Mouse (Mus musculus) hindbrain, postnatal 0 days (tissue): Measurements from ENCODE around the gene Gm2663. TPM values are rescaled to one million over a fixed set of nuclear protein-coding genes. Genes with fewer than 3 reads are reported as not detected.
"Not testable (repeated sequence)": the region's sequence is repeated elsewhere in the genome, so short reads cannot be mapped to it uniquely, and the experiment has no call there.

Source experiments
- ATAC-seq: fragments of 200-750 bp; cut with Nextera tagmentation; 2 replicates; pipeline ENCODE4 v1.8.0; 2017; ENCODE audit warnings: mild to moderate bottlenecking, moderate TSS enrichment, moderate library complexity
- DNase-seq: peaks from one replicate; pipeline ENCODE4 v3.0.0-alpha.2; 2015; ENCODE audit warnings: low spot score
- H3K27ac ChIP-seq: fragments of 300-500 bp; sonication (generic); 2 replicates; pipeline ENCODE4 v1.5.1; 2014; ENCODE audit warnings: mild to moderate bottlenecking
- H3K27me3 ChIP-seq: fragments of 300-500 bp; sonication (generic); 2 replicates; pipeline ENCODE4 v1.6.1; 2014; ENCODE audit warnings: low read length, mixed read lengths; ENCODE audit not compliant: insufficient read depth
- H3K36me3 ChIP-seq: fragments of 300-500 bp; sonication (generic); 2 replicates; pipeline ENCODE4 v1.6.1; 2014; ENCODE audit warnings: low read length, mixed read lengths; ENCODE audit not compliant: insufficient read depth
- H3K4me1 ChIP-seq: fragments of 300-500 bp; sonication (generic); 2 replicates; pipeline ENCODE4 v1.6.1; 2014; ENCODE audit warnings: antibody characterized with exemption, low read length, mixed read lengths; ENCODE audit not compliant: insufficient read depth
- H3K4me2 ChIP-seq: fragments of 300-500 bp; sonication (generic); 2 replicates; pipeline ENCODE4 v1.6.1; 2014; ENCODE audit warnings: low read depth, mild to moderate bottlenecking, low read length, moderate library complexity, mixed read lengths
- H3K4me3 ChIP-seq: fragments of 300-500 bp; sonication (generic); 2 replicates; pipeline ENCODE4 v1.5.1; 2014; ENCODE audit warnings: low read length
- H3K9ac ChIP-seq: fragments of 300-500 bp; sonication (generic); replicated peaks from 2 replicates; pipeline ENCODE4 v1.6.1; 2014; ENCODE audit warnings: mild to moderate bottlenecking, low read length, moderate library complexity, mixed read lengths
- H3K9me3 ChIP-seq: fragments of 300-500 bp; sonication (generic); 2 replicates; pipeline ENCODE4 v1.6.1; 2016; ENCODE audit warnings: low read length, mixed read lengths
- CTCF ChIP-seq: IDR thresholded peaks from 2 replicates; pipeline ENCODE4 v1.5.1; 2016; ENCODE audit warnings: antibody characterized with exemption, control low read depth, low read depth
- WGBS: fragments of 180-500 bp; shearing (Covaris S2); extraction: QIAGEN DNeasy Blood & Tissue Kit; methylation state at CpG from one replicate; pipeline ENCODE4 v1.1.7; 2014; 5-methylcytosine and 5-hydroxymethylcytosine counted together
- polyA plus RNA-seq: library from polyadenylated mRNA; unstranded; fragments of >200 nt; fragmentation: Nextera tagmentation; extraction: Ambion mirVana; gene quantifications from 2 replicates; pipeline ENCODE4 v1.2.1, GENCODE M21; 2015
- total RNA-seq: library from RNA; depleted of rRNA; stranded (reverse); fragments of >200 nt; gene quantifications from 2 replicates; pipeline ENCODE4 v1.2.3, GENCODE M21; 2014; rRNA removed

Gm2663 gene
- total RNA-seq (not detected in 2 replicates), polyA plus RNA-seq (not detected in 2 replicates)

DNA sequence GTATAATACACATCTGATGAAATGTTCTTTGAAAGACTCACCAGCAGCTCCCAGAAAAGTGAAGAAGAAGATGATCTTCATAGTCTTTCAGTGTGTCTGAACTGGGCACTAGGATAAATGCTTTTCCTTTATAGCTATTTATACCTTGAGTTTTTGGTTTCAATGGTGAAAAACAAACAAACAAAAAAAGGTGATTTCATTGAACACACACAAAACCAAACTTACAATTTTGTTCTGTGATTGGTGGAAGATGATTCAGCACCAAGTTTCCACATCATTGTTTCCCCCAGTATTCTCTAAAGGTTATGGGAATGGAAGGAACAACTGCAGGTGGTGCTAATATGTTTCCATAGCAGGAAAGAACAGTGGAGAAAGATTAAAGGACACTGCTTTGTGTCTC, at the start of gene Gm2663:
TSS of gene Gm2663 (minus strand) at position 101 of the 400 bp plus-strand sequence.
- not testable (repeated sequence) for ATAC-seq, DNase-seq, H3K27me3 ChIP-seq, H3K36me3 ChIP-seq, H3K4me3 ChIP-seq, H3K9me3 ChIP-seq, H3K27ac ChIP-seq, H3K4me2 ChIP-seq, H3K4me1 ChIP-seq, H3K9ac ChIP-seq

DNA sequence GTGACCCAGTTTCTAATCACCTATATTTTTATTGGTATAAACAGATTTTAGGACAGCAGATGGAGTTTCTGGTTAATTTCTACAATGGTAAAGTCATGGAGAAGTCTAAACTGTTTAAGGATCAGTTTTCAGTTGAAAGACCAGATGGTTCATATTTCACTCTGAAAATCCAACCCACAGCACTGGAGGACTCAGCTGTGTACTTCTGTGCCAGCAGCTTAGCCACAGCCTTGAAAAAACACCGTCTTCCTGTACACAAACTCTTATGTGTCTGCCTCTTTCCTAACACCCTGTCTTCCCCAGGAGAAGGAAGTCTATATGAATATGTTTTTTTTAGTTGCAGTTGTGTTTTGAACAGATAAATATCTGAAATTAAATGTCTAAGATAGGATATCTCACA, 49.3 kb upstream of the Gm2663 start:
- H3K4me1 ChIP-seq: no peaks in the 10 kb centered on the region
- H3K9me3 ChIP-seq: no peaks in the 10 kb centered on the region
- no peak for TF ChIP-seq CTCF
- ATAC-seq (no peak), DNase-seq (no peak)
- H3K27ac ChIP-seq: no peak overlapping the region
- no peaks in the 10 kb centered on the region for H3K27me3 ChIP-seq
- WGBS: 76% methylated on average over 1 of the region's 1 CpGs
- H3K36me3 ChIP-seq: no peaks in the 10 kb centered on the region
- H3K4me3 ChIP-seq: no peak overlapping the region
- H3K9ac ChIP-seq: no peak overlapping the region
- H3K4me2 ChIP-seq: no peak overlapping the region

DNA sequence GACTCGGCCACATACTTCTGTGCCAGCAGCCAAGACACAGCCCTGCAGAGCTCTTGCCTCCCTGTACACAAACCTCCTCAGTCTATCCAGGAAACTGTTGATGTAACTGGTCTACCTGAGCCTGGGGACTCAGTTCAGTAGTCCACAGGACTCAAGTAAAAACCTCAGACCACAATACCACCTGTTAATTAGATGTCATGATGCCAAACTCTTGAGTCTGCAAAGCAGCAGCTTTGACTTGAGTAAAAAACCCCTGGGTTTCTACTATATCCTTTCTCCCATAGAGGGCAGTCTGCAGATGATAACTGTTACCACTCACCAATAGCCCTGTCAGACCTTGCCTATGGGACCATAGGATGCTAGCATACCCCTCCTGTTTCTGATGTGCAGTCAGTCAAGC, 48.7 kb upstream of the Gm2663 start:
- H3K27ac ChIP-seq: no peak overlapping the region
- H3K27me3 ChIP-seq: no peaks in the 10 kb centered on the region
- H3K4me3 ChIP-seq: no peak overlapping the region
- DNase-seq: no peak
- WGBS: 86% methylated on average over 1 of the region's 1 CpGs
- TF ChIP-seq CTCF: no peak
- H3K36me3 ChIP-seq: no peaks in the 10 kb centered on the region
- no peak overlapping the region for H3K9ac ChIP-seq
- no peak for ATAC-seq
- H3K4me1 ChIP-seq: no peaks in the 10 kb centered on the region
- no peaks in the 10 kb centered on the region for H3K9me3 ChIP-seq
- no peak overlapping the region for H3K4me2 ChIP-seq

DNA sequence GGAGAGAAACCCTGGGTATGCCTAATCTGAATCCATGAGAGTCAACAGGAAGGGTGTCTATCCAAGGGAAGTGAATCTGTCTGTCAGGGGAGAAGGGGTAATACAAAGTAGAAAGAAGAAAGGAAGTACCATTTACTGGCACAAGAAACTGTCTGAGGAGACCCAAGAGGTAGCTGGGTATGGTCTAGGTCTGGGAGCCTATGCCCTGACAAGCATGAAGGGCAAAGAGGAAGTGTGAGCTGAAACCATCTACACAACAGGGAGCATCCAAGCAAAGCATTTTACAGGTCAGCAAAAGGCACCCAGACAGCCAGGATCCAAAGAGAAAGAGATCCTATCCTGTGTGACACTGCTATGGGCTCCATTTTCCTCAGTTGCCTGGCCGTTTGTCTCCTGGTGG, 47.9 kb upstream of the Gm2663 start:
- no peak overlapping the region for H3K9ac ChIP-seq
- H3K27me3 ChIP-seq: no peaks in the 10 kb centered on the region
- no peaks in the 10 kb centered on the region for H3K9me3 ChIP-seq
- H3K36me3 ChIP-seq: no peaks in the 10 kb centered on the region
- DNase-seq: no peak
- no peak for TF ChIP-seq CTCF
- H3K4me2 ChIP-seq: no peak overlapping the region
- WGBS: 88% methylated on average over 1 of the region's 1 CpGs
- no peaks in the 10 kb centered on the region for H3K4me1 ChIP-seq
- no peak overlapping the region for H3K27ac ChIP-seq
- no peak overlapping the region for H3K4me3 ChIP-seq
- no peak for ATAC-seq

DNA sequence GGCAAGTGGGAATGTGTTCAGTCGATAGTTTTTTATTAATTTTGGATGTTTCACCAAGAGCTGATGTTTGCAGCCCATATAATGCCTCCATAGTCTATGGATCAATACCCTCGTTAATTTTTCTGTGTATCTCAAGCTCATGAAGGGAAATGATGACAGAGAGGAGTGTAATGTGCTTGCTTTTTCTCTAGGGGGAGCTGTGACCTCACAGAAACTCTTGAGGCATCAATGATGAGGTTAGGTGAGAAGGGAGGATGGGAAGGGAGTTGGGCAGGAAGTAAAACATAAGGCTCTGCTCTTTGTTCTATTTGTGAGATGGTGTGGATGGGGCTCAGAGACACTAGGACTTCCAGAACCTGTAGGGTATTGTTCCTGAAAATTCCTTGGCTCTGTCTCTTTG, 47.3 kb upstream of the Gm2663 start:
- Histone ChIP-seq H3K27ac (no peak overlapping the region), H3K4me2 (no peak overlapping the region)
- ATAC-seq: no peak

DNA sequence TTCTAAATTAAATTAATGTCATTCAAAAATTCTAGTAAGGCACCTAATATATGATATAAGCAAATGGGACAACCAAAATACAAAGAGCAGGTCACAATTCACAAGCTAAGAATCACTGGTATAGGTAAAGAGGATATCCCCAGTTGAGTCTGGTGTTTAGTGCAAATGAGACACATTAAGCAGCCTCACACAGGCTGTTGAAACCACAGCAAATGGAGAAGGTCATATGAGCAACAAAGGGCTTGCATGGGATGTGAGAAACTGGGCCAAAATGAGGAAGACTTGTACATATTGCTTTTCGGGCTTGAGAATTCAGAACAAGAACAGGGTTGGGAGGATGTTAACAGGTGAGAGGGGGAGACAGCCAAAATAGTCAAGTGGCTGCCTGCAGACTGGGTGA, 45.5 kb upstream of the Gm2663 start:
- Histone ChIP-seq H3K9me3 (no peaks in the 10 kb centered on the region), H3K4me1 (no peaks in the 10 kb centered on the region), H3K4me3 (no peak overlapping the region), H3K4me2 (no peak overlapping the region), H3K9ac (no peak overlapping the region), H3K27me3 (no peaks in the 10 kb centered on the region), H3K27ac (no peak overlapping the region), H3K36me3 (no peaks in the 10 kb centered on the region)
- ATAC-seq (no peak; the same call in 1 of the 2 replicates), DNase-seq (no peak)
- 84% methylated on average over 1 of the region's 1 CpGs for WGBS
- no peak for TF ChIP-seq CTCF

More for the DNA sequence above, 47.3 kb upstream of the Gm2663 start:
- H3K4me3 ChIP-seq: no peak overlapping the region
- H3K27me3 ChIP-seq: no peaks in the 10 kb centered on the region
- no peak for TF ChIP-seq CTCF
- WGBS: 62% methylated on average over 2 of the region's 2 CpGs
- DNase-seq: no peak
- H3K36me3 ChIP-seq: no peaks in the 10 kb centered on the region
- H3K9ac ChIP-seq: no peak overlapping the region
- H3K4me1 ChIP-seq: no peaks in the 10 kb centered on the region
- H3K9me3 ChIP-seq: no peaks in the 10 kb centered on the region

DNA sequence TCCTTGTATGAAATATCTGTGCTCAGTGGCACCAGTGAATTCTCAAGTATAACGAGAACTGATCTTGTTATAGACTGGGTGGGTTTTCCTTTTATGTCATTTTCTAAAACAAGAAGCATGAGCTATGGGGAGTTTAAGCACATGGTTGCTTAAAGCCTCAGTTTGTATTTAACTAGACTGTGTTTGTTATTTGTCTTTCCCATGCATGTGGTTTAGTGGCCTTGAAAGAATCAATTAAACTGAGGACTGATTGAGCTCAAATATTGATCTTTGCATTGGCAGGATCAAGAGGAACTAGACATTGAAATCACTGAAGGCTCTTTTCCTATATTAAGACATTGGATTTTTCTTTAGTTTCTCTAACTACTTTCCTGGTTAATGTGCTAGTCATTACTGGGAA, 45.0 kb upstream of the Gm2663 start:
- ATAC-seq: no peak

More for the DNA sequence above, 45.0 kb upstream of the Gm2663 start:
- H3K27ac ChIP-seq: no peak overlapping the region
- DNase-seq: no peak
- no peak for TF ChIP-seq CTCF
- WGBS: 76% methylated on average over 1 of the region's 1 CpGs
- H3K4me3 ChIP-seq: no peak overlapping the region
- no peak overlapping the region for H3K9ac ChIP-seq
- H3K4me1 ChIP-seq: no peaks in the 10 kb centered on the region
- H3K36me3 ChIP-seq: no peaks in the 10 kb centered on the region
- no peaks in the 10 kb centered on the region for H3K9me3 ChIP-seq
- H3K4me2 ChIP-seq: no peak overlapping the region
- H3K27me3 ChIP-seq: no peaks in the 10 kb centered on the region
